Mouse (Mus musculus) midbrain, embryonic 16.5 days (tissue): Measurements from ENCODE around the gene Sh2d3c. TPM values are rescaled to one million over a fixed set of nuclear protein-coding genes. Genes with fewer than 3 reads are reported as not detected.

Experiments
- ATAC-seq: fragments of 200-750 bp; cut with Nextera tagmentation; 2 replicates; pipeline ENCODE4 v1.8.0; 2017; ENCODE audit warnings: moderate TSS enrichment
- H3K27ac ChIP-seq: fragments of 300-500 bp; sonication (generic); 2 replicates; pipeline ENCODE4 v1.5.1; 2014; ENCODE audit warnings: mild to moderate bottlenecking, low read length, mixed read lengths
- H3K27me3 ChIP-seq: fragments of 300-500 bp; sonication (generic); 2 replicates; pipeline ENCODE4 v1.6.1; 2014; ENCODE audit warnings: low read depth, low read length, mixed read lengths; ENCODE audit not compliant: control insufficient read depth, insufficient read depth
- H3K36me3 ChIP-seq: fragments of 300-500 bp; sonication (generic); 2 replicates; pipeline ENCODE4 v1.6.1; 2014; ENCODE audit warnings: mild to moderate bottlenecking, low read length, moderate library complexity, mixed read lengths; ENCODE audit not compliant: control insufficient read depth, insufficient read depth
- H3K4me1 ChIP-seq: fragments of 300-500 bp; sonication (generic); 2 replicates; pipeline ENCODE4 v1.6.1; 2014; ENCODE audit warnings: mild to moderate bottlenecking, low read length, mixed read lengths; ENCODE audit not compliant: control insufficient read depth, insufficient read depth
- H3K4me2 ChIP-seq: fragments of 300-500 bp; sonication (generic); 2 replicates; pipeline ENCODE4 v1.6.1; 2014; ENCODE audit warnings: mild to moderate bottlenecking, low read length, mixed read lengths
- H3K4me3 ChIP-seq: fragments of 300-500 bp; sonication (generic); 2 replicates; pipeline ENCODE4 v1.5.1; 2014; ENCODE audit warnings: low read depth, mild to moderate bottlenecking, low read length, moderate library complexity, mixed read lengths
- H3K9ac ChIP-seq: fragments of 300-500 bp; sonication (generic); 2 replicates; pipeline ENCODE4 v1.6.1; 2014; ENCODE audit warnings: low read depth, low read length, mixed read lengths
- H3K9me3 ChIP-seq: fragments of 300-500 bp; sonication (generic); replicated peaks from 2 replicates; pipeline ENCODE4 v1.6.1; 2014; ENCODE audit warnings: mild to moderate bottlenecking, low read length, mixed read lengths; ENCODE audit not compliant: control insufficient read depth, poor library complexity, severe bottlenecking
- WGBS: fragments of 180-500 bp; shearing (Covaris S2); extraction: QIAGEN DNeasy Blood & Tissue Kit; methylation state at CpG from one replicate; pipeline ENCODE4 v1.1.7; 2014; 5-methylcytosine and 5-hydroxymethylcytosine counted together
- polyA plus RNA-seq: library from polyadenylated mRNA; unstranded; fragments of >200 nt; fragmentation: Nextera tagmentation; extraction: Ambion mirVana; gene quantifications from 2 replicates; pipeline ENCODE4 v1.2.1, GENCODE M21; 2015

Sh2d3c gene
- 51.1 and 59.3 TPM in 2 replicates for polyA plus RNA-seq

GRCm38 (mm10) chr2:32720681-32721229 lies at the start of gene Sh2d3c:
Gene Sh2d3c (plus strand): TSS chr2:32721055.
- Histone ChIP-seq H3K27me3 (no peaks in the 10 kb centered on the region), H3K27ac (no peak within 1 kb of the TSS), H3K4me2 (no peak within 1 kb of the TSS), H3K9ac (no peak within 1 kb of the TSS), H3K4me1 (no peaks in the 10 kb centered on the region), H3K36me3 (no peaks in the 10 kb centered on the region), H3K4me3 (no peak within 1 kb of the TSS), H3K9me3 (no peaks in the 10 kb centered on the region)
- no peak for ATAC-seq
- 58% methylated on average over 8 of the region's 8 CpGs for WGBS

- Histone ChIP-seq H3K4me1 (no peaks in the 10 kb centered on the region; the same call in 1 of the 2 replicates), H3K9ac (no peak overlapping the region), H3K27me3 (no peaks in the 10 kb centered on the region), H3K4me2 (no peak overlapping the region), H3K36me3 (no peaks in the 10 kb centered on the region), H3K27ac (no peak overlapping the region), H3K4me3 (no peak overlapping the region), H3K9me3 (no peaks in the 10 kb centered on the region)
- WGBS, result 89% methylated on average over 9 of the region's 9 CpGs
- no peak for ATAC-seq
Observed at GRCm38 (mm10) chr2:32671147-32671546, 49.7 kb upstream of the Sh2d3c start.

- Histone ChIP-seq H3K9me3 (no peaks in the 10 kb centered on the region), H3K27ac (no peak overlapping the region), H3K36me3 (no peaks in the 10 kb centered on the region), H3K9ac (no peak overlapping the region), H3K27me3 (no peaks in the 10 kb centered on the region), H3K4me1 (no peaks in the 10 kb centered on the region; the same call in 1 of the 2 replicates), H3K4me3 (no peak overlapping the region), H3K4me2 (no peak overlapping the region)
- ATAC-seq, result no peak
- 64% methylated on average over 9 of the region's 9 CpGs for WGBS
Observed at GRCm38 (mm10) chr2:32671907-32672595, 48.8 kb upstream of the Sh2d3c start.

- Histone ChIP-seq H3K27me3 (no peaks in the 10 kb centered on the region), H3K9me3 (no peaks in the 10 kb centered on the region), H3K4me1 (no peaks in the 10 kb centered on the region), H3K36me3 (no peaks in the 10 kb centered on the region), H3K9ac (no peak overlapping the region), H3K4me2 (no peak overlapping the region), H3K4me3 (no peak overlapping the region), H3K27ac (no peak overlapping the region)
- no peak for ATAC-seq
- WGBS, result 82% methylated on average over 16 of the region's 16 CpGs
Observed at GRCm38 (mm10) chr2:32673176-32673917, 47.5 kb upstream of the Sh2d3c start.

- WGBS, result 88% methylated on average over 3 of the region's 3 CpGs
- H3K27me3 ChIP-seq, result no peaks in the 10 kb centered on the region
- H3K9ac ChIP-seq, result no peak overlapping the region
- H3K9me3 ChIP-seq, result no peaks in the 10 kb centered on the region
- no peak for ATAC-seq
- no peaks in the 10 kb centered on the region for H3K36me3 ChIP-seq
- no peak overlapping the region for H3K27ac ChIP-seq
- no peak overlapping the region for H3K4me2 ChIP-seq
- H3K4me3 ChIP-seq, result no peak overlapping the region
- H3K4me1 ChIP-seq, result no peaks in the 10 kb centered on the region
Observed at GRCm38 (mm10) chr2:32676821-32677220, 44.0 kb upstream of the Sh2d3c start.

GRCm38 (mm10) chr2:32677683-32678082 lies 43.2 kb upstream of the Sh2d3c start:
- Histone ChIP-seq H3K4me2 (no peak overlapping the region), H3K27ac (no peak overlapping the region), H3K4me1 (no peaks in the 10 kb centered on the region), H3K4me3 (no peak overlapping the region), H3K27me3 (no peaks in the 10 kb centered on the region), H3K36me3 (no peaks in the 10 kb centered on the region; the same call in 1 of the 2 replicates), H3K9ac (no peak overlapping the region), H3K9me3 (no peaks in the 10 kb centered on the region)
- no peak for ATAC-seq
- 94% methylated on average over 7 of the region's 7 CpGs for WGBS

- Histone ChIP-seq H3K9me3 (no peaks in the 10 kb centered on the region), H3K27ac (no peak overlapping the region), H3K27me3 (no peaks in the 10 kb centered on the region), H3K36me3 (peaks cover 13% of the 10 kb centered on the region), H3K9ac (peak overlapping the region; percentile 14; the same call in 1 of the 2 replicates), H3K4me1 (no peaks in the 10 kb centered on the region), H3K4me3 (no peak overlapping the region), H3K4me2 (no peak overlapping the region)
- 57% methylated on average over 7 of the region's 7 CpGs for WGBS
- no peak for ATAC-seq
Observed at GRCm38 (mm10) chr2:32680051-32680451, 40.8 kb upstream of the Sh2d3c start.

- H3K9ac ChIP-seq, result no peak overlapping the region
- 86% methylated on average over 19 of the region's 19 CpGs for WGBS
- H3K27me3 ChIP-seq, result no peaks in the 10 kb centered on the region
- no peak overlapping the region for H3K4me3 ChIP-seq
- no peaks in the 10 kb centered on the region for H3K4me1 ChIP-seq
- no peak for ATAC-seq
- peaks cover 23% of the 10 kb centered on the region for H3K36me3 ChIP-seq
- no peaks in the 10 kb centered on the region for H3K9me3 ChIP-seq
- no peak overlapping the region for H3K27ac ChIP-seq
- no peak overlapping the region for H3K4me2 ChIP-seq
Observed at GRCm38 (mm10) chr2:32680961-32681650, 39.7 kb upstream of the Sh2d3c start.
